Mouse (Mus musculus) embryonic facial prominence, embryonic 11.5 days (tissue): Measurements from ENCODE around the gene Emid1. TPM values are rescaled to one million over a fixed set of nuclear protein-coding genes. Genes with fewer than 3 reads are reported as not detected.
A peak's percentile ranks its signal among the peaks of the same experiment; 100 is the strongest.

ENCODE experiments used
- ATAC-seq: fragments of 200-750 bp; cut with Nextera tagmentation; replicated peaks from 2 replicates; pipeline ENCODE4 v1.8.0; 2017; ENCODE audit warnings: low read depth; ENCODE audit not compliant: insufficient number of reproducible peaks, low FRiP score, low TSS enrichment
- DNase-seq: peaks from one replicate; pipeline ENCODE4 v3.0.0-alpha.2; 2015; ENCODE audit warnings: low spot score
- H3K27ac ChIP-seq: fragments of 300-500 bp; sonication (generic); replicated peaks from 2 replicates; pipeline ENCODE4 v1.5.1; 2014; ENCODE audit warnings: mild to moderate bottlenecking, low read depth, low read length, control low read depth
- H3K27me3 ChIP-seq: fragments of 300-500 bp; sonication (generic); 2 replicates; pipeline ENCODE4 v1.6.1; 2014; ENCODE audit warnings: mild to moderate bottlenecking, low read length, moderate library complexity, mixed read lengths; ENCODE audit not compliant: control insufficient read depth, insufficient read depth
- H3K36me3 ChIP-seq: fragments of 300-500 bp; sonication (generic); replicated peaks from 2 replicates; pipeline ENCODE4 v1.6.1; 2014; ENCODE audit warnings: low read depth, mild to moderate bottlenecking, low read length, moderate library complexity, mixed read lengths; ENCODE audit not compliant: control insufficient read depth, insufficient read depth
- H3K4me1 ChIP-seq: fragments of 300-500 bp; sonication (generic); 2 replicates; pipeline ENCODE4 v1.6.1; 2014; ENCODE audit warnings: low read length, mixed read lengths; ENCODE audit not compliant: control insufficient read depth, insufficient read depth
- H3K4me2 ChIP-seq: fragments of 300-500 bp; sonication (generic); 2 replicates; pipeline ENCODE4 v1.6.1; 2014; ENCODE audit warnings: low read depth, mild to moderate bottlenecking, control low read depth, low read length, moderate library complexity
- H3K4me3 ChIP-seq: fragments of 300-500 bp; sonication (generic); 2 replicates; pipeline ENCODE4 v1.5.1; 2014; ENCODE audit warnings: low read depth, low read length, control low read depth
- H3K9ac ChIP-seq: fragments of 300-500 bp; sonication (generic); replicated peaks from 2 replicates; pipeline ENCODE4 v1.6.1; 2014; ENCODE audit warnings: mild to moderate bottlenecking, control low read depth, low read length
- H3K9me3 ChIP-seq: fragments of 300-500 bp; sonication (generic); replicated peaks from 2 replicates; pipeline ENCODE4 v1.6.1; 2016; ENCODE audit warnings: mild to moderate bottlenecking, low read length, inconsistent platforms, mixed read lengths; ENCODE audit not compliant: control insufficient read depth
- WGBS: fragments of 180-500 bp; shearing (Covaris S2); extraction: QIAGEN DNeasy Blood & Tissue Kit; methylation state at CpG from one replicate; pipeline ENCODE4 v1.1.7; 2014; 5-methylcytosine and 5-hydroxymethylcytosine counted together
- polyA plus RNA-seq: library from polyadenylated mRNA; unstranded; fragments of >200 nt; fragmentation: Nextera tagmentation; extraction: Ambion mirVana; gene quantifications from 2 replicates; pipeline ENCODE4 v1.2.1, GENCODE M21; 2014

The Emid1 gene
- polyA plus RNA-seq, 1 experiment from 2014 or later, result 11.9 TPM

DNA sequence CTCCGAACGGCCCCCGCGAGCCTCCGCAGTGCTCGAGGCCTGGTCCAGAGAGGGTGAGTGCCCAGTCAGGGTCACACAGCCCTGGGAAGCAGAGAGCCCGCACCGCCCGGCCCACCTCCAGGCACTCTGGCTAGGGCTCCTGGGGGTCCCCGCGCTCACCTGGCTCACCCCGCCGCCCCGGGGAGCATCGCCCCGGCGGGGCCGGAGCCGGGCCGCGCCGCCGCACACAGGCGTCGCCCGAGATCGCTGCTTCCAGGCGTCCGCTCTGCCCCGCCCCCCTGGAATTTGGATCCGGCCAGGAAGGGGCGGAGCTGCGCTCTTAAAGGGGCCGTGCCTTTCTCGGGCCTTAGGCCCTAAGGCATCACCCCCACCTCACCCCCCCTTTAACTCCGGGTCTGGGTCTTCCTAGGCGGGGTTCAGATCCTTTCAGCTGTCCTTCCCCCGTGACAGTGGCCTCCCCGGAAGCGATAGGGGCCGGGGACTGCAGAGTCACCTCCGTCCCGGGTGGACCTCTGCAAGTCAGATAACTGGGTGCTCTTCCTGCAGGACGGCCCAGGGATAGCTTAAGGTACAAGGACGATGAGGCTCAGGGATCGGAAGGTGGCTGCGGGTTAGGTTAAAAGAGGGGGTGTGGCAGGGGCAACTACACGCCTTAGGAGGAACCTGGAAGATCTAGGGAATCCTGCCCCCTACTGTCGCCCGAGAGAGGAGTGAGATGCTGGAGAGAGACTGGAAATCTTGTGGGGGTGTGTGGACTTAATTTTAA, 86.8 kb downstream of the Emid1 start, which contains the start of gene Gas2l1:
TSS of gene Gas2l1 (minus strand) at position 272 of the 766 bp plus-strand sequence.
- DNase-seq (peak; percentile 92), ATAC-seq (peak; percentile 67)
- Histone ChIP-seq H3K36me3 (peaks cover 12% of the 10 kb centered on the region), H3K4me3 (peak within 1 kb of the TSS; percentile 56), H3K9ac (peak within 1 kb of the TSS; percentile 47), H3K27me3 (peaks cover 42% of the 10 kb centered on the region), H3K4me1 (peaks cover 14% of the 10 kb centered on the region), H3K9me3 (no peaks in the 10 kb centered on the region), H3K4me2 (peak within 1 kb of the TSS; percentile 86), H3K27ac (no peak within 1 kb of the TSS)
- WGBS, result under 1% methylated on average over 33 of the region's 50 CpGs

GRCm38 (mm10) chr11:5064282-5065055, 87.6 kb downstream of the Emid1 start:
- H3K4me1 ChIP-seq, result peaks cover 14% of the 10 kb centered on the region
- H3K4me2 ChIP-seq, result peak overlapping the region; percentile 86
- H3K27me3 ChIP-seq, result peaks cover 50% of the 10 kb centered on the region
- H3K9ac ChIP-seq, result peak overlapping the region; percentile 47
- peak overlapping the region; percentile 56 for H3K4me3 ChIP-seq
- peaks cover 10% of the 10 kb centered on the region for H3K36me3 ChIP-seq
- ATAC-seq (peak; percentile 11; the same call in 1 of the 2 replicates), DNase-seq (no peak)
- H3K27ac ChIP-seq, result no peak overlapping the region
- no peaks in the 10 kb centered on the region for H3K9me3 ChIP-seq
- WGBS, result 12% methylated on average over 38 of the region's 38 CpGs

DNA sequence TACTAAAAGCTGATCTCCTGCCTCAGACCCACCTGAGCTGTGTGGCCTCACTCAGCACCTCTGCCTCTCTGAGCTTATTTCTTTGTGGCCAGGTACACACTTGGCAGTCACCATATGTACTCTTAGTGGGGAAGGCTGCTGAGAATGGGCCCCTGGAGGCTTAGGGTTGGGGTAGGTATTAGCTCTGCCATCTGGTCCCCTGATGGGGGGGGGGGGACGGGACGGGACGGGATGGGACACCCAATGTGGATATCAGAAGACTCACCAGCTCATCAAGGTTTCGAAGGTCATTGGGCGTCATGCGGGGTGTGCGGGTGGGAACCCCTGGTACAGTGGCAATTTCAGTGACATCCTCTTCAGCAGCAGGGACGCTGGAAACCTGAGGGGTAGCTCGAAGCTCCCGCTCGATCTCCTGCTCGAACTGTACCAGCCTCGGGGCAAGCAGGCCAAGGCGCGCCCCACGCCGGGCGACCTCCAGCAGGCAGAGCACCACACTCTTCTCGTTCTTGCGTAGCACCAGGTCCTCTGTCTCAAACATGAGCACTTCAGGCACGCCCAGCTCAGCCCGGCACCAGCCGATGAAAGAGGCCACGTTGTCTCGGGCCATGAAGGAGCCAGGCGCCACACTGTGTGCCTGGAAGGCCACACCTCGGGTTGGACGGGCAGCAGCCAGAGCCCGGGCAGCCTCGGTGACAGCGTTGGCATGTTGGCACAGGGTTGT, 88.3 kb downstream of the Emid1 start:
- Histone ChIP-seq H3K4me3 (peak overlapping the region; percentile 56; the same call in 1 of the 2 replicates), H3K4me2 (peak overlapping the region; percentile 86), H3K36me3 (peaks cover 7% of the 10 kb centered on the region), H3K27me3 (peaks cover 57% of the 10 kb centered on the region), H3K27ac (no peak overlapping the region), H3K9ac (no peak overlapping the region; the same call in 1 of the 2 replicates), H3K4me1 (peaks cover 14% of the 10 kb centered on the region), H3K9me3 (no peaks in the 10 kb centered on the region)
- WGBS, result 43% methylated on average over 31 of the region's 31 CpGs
- no peak for DNase-seq
- ATAC-seq, result no peak

GRCm38 (mm10) chr11:5062860-5063505, 89.1 kb downstream of the Emid1 start:
- no peak overlapping the region for H3K27ac ChIP-seq
- H3K9me3 ChIP-seq, result no peaks in the 10 kb centered on the region
- H3K4me1 ChIP-seq, result peaks cover 17% of the 10 kb centered on the region
- H3K27me3 ChIP-seq, result peaks cover 63% of the 10 kb centered on the region
- peaks cover under 1% of the 10 kb centered on the region; the same call in 1 of the 2 replicates for H3K36me3 ChIP-seq
- no peak overlapping the region for H3K4me3 ChIP-seq
- ATAC-seq (no peak), DNase-seq (no peak)
- no peak overlapping the region for H3K9ac ChIP-seq
- no peak overlapping the region for H3K4me2 ChIP-seq
- WGBS, result 66% methylated on average over 13 of the region's 13 CpGs

GRCm38 (mm10) chr11:5062326-5062725, 89.7 kb downstream of the Emid1 start:
- Histone ChIP-seq H3K9ac (0 out of 2 replicates have a peak overlapping the region, but pooled peaks have one; percentile 28), H3K27me3 (peaks cover 69% of the 10 kb centered on the region), H3K4me2 (peak overlapping the region; percentile 71), H3K9me3 (no peaks in the 10 kb centered on the region), H3K36me3 (no peaks in the 10 kb centered on the region), H3K4me1 (peaks cover 17% of the 10 kb centered on the region), H3K4me3 (peak overlapping the region; percentile 23), H3K27ac (no peak overlapping the region)
- DNase-seq (no peak), ATAC-seq (no peak)
- 12% methylated on average over 13 of the region's 13 CpGs for WGBS

- H3K27me3 ChIP-seq, result peaks cover 77% of the 10 kb centered on the region
- H3K27ac ChIP-seq, result no peak overlapping the region
- no peaks in the 10 kb centered on the region for H3K36me3 ChIP-seq
- H3K4me2 ChIP-seq, result peak overlapping the region; percentile 71
- DNase-seq (peak; percentile 81), ATAC-seq (peak; percentile 21; the same call in 1 of the 2 replicates)
- H3K4me3 ChIP-seq, result peak overlapping the region; percentile 23
- H3K9ac ChIP-seq, result peak overlapping the region; percentile 28; the same call in 1 of the 2 replicates
- WGBS, result 1% methylated on average over 61 of the region's 62 CpGs
- H3K9me3 ChIP-seq, result no peaks in the 10 kb centered on the region
- H3K4me1 ChIP-seq, result peaks cover 17% of the 10 kb centered on the region
Observed at GRCm38 (mm10) chr11:5061413-5062139, 90.5 kb downstream of the Emid1 start.
